Mouse (Mus musculus) retina, postnatal 7 days (tissue): ENCODE data around the gene Gadd45gip1.

ENCODE experiments used
- DNase-seq: peaks from one replicate; pipeline ENCODE4 v3.0.0-alpha.2; 2012; ENCODE audit warnings: low read depth, low spot score

Gadd45gip1 gene

DNA sequence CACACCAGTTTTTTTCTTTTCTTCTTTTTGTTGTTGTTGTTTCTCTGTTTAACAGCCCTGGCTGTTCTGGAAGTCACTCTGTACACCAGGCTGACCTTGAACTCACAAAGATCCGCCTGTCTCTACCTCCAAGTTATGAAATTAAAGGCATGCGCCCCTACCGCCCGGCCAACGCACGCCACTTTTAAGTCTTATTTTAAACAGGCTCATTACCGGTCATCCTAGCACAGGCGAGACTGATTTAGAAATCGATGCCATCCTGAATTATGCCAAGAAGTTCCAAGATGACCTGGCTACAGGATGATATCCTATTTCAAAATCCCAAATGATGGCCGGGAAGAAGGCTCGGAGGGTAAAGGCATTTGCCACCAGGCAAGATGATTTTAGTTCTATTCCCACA, at the start of gene Gadd45gip1:
Gadd45gip1 (plus strand) TSS at position 33 of the 400 bp plus-strand sequence.
- no peak for DNase-seq

DNA sequence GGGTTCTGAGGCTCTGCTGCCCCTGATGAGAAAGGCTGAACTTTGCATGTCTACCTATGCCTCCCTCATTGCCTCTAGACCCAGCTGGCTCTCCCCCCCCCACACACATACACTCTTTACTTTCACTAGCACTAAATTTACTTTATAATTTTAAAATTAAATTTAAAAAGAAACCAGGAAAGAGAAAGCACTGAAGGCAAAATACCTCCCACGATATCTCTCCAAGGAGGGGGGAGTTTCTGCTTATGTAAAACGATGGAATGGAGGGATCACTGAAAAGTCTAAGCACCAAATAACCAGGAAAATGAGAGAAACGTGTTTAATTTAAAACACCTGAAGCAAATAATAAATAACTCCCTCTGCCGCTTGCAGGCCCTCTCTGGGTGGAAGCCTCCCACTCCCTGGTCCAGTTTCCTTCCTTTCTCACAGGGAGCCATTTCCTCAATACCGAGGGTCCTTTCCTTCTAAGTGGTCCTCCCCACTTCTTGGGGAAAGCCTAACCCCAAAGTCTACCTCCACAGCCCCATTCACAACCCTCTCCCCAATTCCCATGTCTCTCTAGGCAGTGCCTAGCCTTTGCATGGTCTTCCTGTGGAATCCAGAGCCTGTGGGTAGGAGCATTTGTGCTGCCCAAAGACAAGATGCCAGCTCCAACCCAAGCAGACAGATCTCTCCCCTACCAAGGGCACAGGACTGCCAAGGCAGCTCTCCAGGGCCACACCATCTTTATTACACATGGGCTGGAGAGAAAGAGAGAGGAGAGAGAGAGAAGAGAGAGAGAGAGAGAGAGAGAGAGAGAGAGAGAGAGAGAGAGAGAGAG, 49.4 kb upstream of the Gadd45gip1 start:
- DNase-seq, result no peak

DNA sequence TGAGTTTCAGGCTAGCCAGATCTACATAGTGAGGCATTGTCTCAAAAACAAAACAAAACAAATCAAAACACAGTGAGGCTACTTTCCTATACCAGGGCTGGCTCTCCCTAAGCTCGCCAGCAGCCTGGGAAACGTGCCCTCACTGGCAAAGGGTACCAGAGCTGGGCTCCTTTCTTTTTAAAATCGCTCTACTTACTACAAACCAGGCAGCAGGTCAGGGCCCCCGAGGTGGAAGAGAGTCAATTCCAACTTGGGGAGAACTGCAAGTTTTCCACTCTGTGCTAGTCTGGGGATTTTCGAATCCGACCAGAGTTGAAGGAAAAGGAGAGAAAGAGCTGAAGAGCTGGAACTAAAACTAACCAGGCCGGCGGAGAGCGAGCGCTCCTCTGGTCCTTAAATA, 48.6 kb upstream of the Gadd45gip1 start:
- DNase-seq, result no peak

DNA sequence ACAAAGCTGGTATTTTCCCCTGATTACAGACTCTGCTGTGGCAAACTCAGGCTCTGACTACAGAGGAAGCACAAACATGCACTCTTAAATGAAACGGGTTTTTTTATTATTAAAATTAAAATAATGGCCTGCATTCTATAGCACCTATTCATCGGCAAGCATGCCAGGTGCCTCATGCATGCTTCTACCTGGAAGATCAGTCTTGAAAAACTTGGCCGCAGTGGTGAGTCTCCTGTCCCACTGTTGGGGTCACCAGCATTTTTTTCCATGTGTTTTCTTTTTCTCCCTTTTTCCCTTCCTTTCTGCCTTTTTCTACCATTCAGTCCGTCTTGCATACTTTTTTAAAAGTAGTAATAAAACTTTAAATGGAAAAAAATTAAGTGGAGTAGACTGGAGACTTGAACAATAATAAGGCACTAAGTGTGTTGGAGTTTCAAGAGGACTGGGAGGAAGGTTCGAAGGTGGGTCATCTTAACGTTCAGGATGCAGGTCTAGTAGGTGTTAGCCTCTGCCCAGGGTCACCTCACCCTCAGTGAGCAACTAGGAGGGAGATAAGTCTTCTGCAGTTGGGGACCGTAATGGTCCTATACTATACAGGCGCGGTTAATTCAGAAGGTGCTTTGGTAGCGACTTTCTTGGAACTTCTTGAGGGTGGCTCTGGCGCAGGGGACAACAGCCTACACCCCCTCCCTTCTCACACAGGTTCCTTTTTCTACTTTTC, 48.0 kb upstream of the Gadd45gip1 start:
- no peak for DNase-seq

DNA sequence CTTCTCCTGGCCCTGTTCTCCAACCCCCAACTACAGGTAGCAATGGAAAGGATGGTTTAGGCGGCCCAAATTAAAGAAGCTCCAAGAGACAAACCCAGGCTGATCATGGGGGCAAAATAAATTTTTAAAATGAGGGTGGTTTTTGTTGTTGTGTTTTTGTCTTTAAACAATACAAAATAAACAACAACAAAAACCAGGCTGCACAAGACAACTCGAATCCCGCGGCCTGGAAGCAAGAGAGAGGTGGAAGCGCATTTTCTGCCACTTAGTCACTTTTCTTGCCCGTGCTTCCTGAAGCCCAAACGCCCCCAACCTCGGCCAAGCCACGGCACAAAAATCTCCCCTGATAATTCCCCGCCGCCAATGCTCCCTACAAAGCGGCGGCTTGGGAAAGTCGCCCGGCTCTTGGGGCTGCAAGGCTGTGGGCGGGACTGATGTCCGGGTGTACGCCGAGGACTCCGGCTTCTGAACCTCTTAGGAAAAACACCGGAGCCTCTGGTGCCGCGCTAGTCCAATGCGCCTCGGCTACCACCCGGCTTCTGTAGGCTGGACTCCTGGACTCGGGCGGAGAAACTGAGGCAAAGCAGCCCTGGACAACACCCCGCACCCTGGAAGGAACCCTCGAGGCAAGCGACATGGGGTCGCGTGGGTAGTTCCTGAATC, 47.3 kb upstream of the Gadd45gip1 start:
- no peak for DNase-seq

DNA sequence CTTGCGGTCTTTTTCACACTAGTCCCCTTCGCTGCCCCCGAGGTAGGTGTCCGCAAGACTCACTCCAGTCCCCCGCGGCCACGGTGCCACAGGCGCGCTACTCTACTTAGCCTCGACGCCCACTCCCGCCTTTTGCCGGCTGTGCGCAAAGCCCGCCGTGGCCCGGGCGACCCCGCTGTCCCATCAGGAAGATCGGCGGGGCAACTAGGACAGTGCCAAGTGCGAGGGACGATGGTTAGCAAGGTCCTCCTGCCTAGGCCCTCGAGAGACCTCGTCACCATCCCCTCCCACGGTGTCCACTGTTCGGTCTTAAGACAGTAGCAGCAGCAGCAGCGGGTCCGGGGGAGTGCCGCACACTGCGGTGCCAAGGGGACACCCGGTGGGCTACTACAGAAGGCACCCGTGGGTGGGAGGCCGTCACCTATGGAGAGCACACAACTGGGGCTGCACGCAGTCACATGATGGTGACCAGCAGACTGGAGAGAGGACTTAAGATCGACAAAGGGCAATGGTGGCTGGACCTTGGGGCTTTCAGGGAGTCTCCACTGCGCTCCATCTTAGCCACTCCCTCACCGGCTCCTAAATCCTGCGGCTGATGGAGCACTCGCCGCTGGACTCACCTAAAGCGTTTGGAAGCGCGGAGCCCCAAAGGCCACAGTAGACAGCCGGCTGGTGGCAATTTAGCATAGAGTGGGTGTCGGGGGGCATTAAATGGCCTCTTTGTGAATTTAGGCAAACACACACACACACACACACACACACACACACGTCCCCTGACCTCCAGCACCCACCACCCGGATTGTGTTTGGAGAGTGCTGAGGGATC, 46.4 kb upstream of the Gadd45gip1 start:
- no peak for DNase-seq

DNA sequence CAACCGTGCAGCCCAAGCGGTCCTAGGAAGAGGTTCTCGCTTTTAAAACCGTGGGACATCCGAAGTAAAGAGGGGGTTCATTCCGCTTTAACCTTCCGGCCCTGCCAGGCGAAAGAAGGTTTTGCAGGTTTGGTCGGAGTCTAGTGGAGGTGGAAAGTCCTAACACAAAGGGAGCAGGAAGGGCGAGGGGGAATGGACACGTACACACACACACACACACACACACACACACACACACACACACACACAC, 45.9 kb upstream of the Gadd45gip1 start:
- no peak for DNase-seq

DNA sequence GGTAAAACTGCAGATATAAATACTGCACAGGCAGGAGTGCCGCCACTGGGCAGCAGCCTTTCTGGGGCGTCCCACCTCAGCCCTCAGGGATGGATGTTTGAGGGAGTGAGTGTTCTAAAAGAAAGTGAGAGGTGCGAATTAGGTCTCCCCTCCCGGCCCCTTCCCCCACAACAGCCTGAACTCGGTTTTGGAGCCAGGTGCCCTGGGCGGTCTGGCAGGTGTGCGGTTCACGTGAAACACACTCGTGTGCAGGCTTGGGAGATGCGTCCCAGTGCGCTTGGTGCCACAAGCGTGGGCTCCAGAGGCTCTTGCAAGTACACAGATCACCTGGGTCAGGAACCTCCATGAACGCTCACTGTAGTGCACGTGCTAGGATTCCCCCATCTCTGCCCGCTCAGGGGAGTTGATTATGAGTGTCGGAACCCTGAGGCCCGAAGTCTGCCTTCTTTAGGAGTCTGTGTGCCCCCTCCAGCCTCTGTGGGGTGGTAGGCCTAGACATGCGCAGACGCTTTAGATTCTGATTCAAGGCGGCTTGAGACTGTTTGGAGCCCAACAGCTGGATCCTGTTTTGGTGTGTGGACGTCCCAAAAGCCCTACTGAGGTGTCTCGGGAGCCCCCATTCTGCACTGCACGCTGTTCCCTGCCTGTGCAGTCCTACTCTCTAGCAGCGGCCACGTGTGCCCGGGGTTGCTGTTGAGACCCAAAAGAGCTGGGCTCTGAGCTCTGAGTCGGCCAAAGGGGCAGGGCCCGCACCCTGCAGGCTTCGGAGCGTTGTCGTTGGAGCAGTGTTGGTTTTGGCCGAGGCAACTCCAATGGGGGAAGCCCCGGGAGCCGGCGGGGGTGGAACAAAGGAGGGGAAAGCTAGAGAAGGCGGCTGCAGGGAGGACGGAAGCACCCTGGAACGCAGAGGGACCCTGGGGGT, 45.3 kb upstream of the Gadd45gip1 start:
- no peak for DNase-seq

DNA sequence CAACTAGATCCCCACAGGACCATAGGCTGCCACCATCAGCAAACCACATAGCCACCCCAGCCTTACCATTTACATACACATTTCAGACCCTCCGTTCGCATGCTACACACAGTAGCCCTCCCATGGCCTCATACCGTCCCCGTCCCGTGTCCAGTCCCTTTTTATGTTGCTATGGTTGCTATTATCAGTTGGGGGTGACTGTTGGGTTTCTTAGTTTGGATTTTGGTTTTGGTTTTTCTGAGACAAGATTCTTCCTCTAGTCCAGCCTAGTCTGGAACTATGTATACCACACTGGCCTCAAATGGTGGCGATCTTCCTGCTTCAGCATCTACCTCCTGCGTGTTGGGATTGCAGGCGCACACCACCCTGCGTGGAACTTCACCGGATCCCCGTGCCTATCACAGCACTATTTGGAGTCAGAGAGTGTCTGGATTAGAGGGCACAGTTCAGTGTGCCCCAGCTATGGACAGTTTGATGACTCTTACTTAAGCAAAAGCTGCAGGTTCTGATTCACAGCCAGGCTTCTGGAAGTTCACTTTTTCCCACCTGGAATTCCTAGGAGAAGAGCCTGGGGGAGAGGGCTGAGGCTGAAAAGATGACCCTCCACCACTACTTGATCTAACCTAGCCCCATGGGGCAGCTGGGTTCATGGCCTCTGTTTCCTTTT, 44.4 kb upstream of the Gadd45gip1 start:
- no peak for DNase-seq

DNA sequence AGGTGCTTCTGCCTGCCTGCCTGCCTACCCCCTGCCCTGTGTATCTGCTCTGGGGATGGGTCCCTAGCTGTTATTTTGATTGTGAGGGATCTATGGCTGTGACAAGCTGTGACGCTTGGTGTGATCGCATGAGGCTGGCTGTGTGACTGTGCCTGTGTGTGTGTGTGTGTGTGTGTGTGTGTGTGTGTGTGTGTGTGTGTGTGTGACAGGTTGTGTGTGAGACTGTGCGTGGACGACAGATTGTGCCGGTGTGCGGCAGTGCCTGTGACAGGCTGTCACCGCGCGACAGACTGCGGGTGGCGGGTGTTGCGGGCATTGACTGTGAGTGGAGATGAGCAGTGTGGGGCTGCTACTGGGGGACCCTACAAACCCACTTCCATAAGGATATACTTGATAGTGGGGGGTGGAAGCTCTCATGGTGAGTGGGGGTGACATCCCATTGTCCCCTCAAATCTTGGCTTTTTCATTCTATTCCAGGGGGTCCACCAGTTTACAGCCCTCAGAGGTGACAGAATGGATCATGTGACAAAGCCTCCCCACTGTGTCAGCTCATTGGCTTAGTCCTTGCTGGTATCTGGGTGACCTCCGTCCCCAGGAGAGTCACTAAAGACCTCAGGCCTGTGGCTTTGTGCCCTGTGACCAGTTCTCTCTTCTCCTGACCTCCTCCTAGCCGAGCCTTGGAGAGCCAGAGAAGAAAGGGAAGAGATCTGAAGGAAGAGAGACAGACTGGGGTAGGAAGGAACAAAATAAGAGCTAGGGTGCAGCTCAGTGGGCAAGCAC, 43.6 kb upstream of the Gadd45gip1 start:
- no peak for DNase-seq

DNA sequence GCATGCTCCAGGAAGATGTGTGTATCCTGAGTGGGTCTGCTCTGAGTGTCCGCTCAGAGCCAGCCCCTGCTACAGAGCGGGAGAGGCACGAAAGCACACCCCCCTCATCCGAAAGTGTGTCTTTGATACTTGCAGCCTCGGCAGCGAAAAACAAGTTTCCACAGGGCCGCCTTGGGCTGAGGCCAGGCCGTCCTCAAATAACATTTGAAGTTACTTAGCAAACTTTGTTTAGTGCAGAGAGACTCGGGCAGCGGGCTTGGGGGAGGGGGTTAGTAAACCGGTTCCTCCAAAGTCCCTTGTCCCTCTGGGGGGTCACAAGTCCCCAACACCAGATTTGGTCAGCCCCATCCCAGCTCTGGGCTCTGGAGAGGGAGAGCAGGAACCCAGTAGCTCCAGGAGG, 42.4 kb upstream of the Gadd45gip1 start:
- no peak for DNase-seq

DNA sequence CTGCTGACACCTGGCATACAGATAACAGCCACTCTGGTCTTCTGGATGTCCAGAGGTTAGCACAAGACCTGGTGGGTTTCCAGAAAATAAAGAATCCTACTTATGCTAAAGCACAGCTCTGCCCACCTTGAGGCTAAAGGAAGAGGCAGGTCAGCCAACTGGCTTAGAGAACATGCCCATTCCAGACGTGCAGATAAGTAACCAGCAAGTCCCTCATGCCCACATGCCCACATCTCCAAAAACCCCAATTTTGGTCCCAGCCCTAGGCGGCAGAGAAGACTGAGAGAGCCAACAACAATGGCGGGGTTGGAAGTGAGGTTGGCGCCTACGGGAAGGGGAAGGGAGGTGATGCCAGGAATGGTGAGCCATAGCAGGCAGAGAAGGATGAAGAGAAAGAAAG, 42.0 kb upstream of the Gadd45gip1 start:
- DNase-seq, result no peak

DNA sequence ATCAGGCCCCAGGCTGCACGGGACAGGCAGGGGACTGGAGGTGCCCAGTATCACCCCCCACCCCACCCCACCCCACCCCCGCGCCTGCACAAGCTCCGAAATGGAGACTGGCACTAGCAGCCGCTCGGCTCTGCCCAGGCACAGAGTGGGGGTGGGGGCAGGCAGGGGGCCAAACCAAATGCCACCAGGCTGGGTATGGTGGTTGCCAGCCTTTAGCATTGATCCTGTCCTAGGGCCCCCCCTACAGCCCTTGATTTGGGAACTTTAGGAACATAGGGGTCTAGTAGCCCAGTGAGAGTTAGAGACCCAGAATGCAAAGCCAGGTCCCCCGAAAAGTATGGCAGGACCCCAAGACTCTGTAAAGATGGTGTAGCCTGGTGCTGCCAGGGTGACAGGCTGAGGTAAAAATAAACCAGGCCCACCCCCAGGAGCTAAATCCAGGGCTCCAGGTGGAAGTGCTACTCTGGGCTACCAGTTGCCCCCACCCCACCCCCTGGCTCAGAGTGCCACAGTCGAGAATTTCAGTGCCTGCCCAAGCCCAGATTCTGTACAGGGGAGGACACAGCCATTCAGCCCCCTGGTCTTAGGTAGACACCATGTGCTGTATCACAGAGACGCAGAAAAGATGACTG, 41.4 kb upstream of the Gadd45gip1 start:
- DNase-seq, result no peak

DNA sequence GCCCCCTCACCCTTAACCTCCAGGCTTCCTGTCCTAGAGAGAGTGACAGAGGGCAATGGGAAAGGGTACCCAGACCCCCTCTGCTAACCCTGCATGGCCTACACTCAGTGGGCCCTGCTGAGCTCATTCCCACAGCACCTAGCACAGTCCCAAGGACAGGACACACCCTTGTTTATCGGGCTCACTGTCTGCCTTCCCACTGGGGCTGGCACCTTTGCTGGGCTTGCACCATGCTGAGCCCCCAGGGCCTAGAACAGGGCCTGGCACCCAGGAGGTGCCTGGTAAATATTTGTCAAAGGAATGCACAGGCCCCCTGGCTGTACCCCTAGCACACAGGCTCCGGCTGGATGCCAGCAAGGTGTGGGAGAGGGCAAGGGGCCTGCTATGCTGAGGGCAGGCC, 40.8 kb upstream of the Gadd45gip1 start:
- no peak for DNase-seq

DNA sequence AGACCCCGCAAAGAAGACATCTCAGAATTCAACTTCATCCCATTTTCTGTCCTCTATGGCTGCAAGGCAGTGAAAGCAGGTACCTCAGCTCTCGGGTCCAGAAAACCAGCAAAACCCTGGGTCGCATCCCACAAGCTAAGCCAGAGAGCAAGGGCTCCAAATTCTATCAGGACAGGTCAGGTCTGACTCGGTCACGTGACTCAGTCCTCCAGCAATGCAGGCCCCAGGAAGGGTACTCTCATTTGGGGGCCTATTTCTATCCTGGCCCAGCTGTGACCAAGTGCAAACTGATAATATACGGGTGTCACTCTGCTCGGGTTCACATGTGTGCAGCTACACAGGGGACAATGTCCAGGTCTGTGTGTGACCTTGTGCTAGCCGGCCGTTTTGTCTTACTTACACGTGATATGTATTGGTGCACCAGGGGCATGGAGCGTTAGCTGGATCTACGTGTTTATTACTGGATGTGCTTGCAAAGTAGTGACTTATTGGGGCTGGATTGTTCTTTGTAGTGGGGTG, 38.8 kb upstream of the Gadd45gip1 start:
- DNase-seq, result no peak

DNA sequence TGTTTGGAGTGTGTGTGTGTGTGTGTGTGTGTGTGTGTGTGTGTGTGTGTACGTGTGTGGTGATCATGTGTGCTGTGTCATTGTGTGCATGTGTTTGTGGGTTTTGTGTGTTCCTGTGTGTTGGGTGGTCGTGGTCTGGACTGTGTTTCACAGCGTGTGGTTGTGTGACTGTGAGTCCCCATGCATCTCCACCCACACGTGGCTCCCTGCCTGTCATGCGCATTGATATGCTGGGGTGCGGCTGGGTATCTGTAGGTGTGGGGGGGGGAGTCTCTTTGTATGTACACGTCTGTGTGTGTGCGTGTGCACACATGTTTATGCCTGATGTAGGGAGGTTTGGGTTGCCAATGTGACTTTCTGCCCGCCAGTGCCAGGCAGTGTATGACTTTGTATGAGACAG, 38.2 kb upstream of the Gadd45gip1 start:
- DNase-seq, result no peak

DNA sequence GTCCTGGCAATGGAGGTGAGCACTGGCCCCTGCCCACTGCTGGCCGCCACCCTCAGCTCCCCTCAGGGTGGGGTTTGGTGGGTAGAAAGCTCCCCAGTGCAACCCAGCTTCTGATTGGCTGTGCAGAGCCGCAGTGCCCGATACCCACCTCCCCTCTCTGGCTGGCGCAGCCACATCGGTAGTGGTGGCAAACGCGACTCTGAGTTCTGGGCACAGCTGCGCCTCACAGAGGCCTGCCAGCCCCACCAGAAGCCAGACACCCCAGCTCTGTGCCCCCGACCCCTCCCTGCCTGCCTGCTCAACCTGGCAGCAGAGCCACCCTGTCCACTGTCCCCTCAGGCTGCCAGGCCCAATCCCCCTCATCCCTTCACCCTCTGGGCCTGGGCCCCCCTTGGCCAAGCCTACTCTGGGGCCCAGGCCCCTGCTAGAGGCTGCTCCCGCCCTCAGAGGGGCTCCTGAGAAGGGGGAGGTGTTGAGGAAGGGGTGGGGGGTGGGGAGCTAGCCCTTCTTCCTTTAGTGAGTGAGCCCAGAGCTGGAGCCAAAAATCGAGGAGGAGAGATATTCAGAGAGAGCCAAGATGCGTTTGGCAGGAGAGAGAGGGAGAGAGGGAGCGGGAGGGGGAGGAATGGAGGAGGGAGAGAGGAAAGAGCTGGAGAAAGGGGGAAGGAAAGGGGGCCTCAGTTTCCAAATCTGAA, 37.4 kb upstream of the Gadd45gip1 start:
- DNase-seq, result no peak

DNA sequence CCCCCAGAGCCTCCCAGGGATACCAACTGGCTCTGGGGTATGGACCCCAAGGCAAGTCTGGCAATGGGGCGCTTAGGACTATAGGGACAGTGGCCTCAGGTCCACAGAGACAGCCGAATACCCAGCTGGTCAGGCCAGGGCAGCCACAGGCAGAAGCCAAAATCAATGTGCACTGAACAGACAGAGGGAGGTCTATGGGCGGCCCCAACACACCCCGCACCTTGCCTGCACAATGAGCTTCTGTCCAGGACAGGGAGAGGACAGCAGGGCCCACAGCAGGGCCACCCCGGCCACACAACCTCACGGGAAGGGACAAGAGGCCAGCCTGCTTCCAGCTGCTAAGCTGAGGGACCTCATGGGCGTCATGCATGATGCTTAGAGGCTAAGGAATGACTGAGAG, 36.8 kb upstream of the Gadd45gip1 start:
- DNase-seq, result no peak
